Mouse (Mus musculus): ENCODE results near the gene Paf1. TPM values are rescaled to one million over a fixed set of nuclear protein-coding genes. Genes with fewer than 3 reads are reported as not detected.

Gene Paf1
- polyA plus RNA-seq, 1 experiment, result 82.5 TPM

DNA sequence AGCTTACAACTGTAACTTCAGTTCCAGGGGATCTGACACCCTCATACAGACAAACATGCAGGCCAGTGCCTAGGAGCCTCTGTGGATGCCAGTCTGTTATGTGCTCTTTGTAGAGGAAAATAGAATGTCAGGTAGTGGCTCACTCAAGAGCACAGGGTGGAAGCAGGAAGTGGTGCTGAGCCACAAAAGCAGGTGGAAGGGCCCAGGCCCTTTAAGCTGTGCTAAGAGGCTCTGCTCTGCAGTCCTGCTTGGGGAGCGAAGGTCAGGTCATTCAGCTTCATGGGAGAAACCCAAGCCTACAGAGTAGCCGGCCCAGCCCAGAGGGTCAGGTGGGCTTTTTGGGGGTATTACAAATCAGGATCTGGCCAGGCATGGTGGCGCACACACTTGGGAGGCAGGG, 37.5 kb upstream of the Paf1 start:
- H3K27ac ChIP-seq (ENCODE audit: insufficient read depth, low read length), result no peak overlapping the region
- H3K4me3 ChIP-seq (ENCODE audit: insufficient read depth, low read length), result no peak overlapping the region
- TF ChIP-seq CTCF (IDR thresholded peaks at IDR 0.05; ENCODE audit: borderline replicate concordance, insufficient read depth, low read length) (no peak), POLR2A (IDR thresholded peaks at IDR 0.05; ENCODE audit: low read depth, low read length) (no peak; the same call in 1 of the 2 replicates)
- H3K4me1 ChIP-seq (ENCODE audit: control insufficient read depth, insufficient read depth, low read length), result peaks cover 24% of the 10 kb centered on the region

DNA sequence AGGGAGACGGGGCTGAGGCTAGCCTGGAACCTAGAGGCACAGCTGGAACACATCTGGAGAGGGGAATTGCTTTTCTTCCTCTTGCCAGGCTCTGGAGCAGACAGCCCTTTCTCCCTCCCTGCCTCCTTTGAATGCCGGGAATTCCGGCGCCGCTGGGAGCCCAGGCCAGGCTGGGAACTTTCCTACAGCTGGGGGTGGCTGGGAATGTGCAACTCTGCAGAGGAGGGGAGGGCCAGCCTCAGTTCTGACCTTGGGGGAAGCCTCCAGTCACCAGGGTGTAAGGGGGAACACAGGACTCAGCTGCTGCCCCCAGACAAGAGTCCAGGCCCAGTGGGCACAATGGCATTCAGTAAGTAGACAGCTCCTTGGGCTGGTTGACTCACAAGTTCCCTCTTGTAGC, 35.8 kb upstream of the Paf1 start:
- TF ChIP-seq POLR2A (IDR thresholded peaks at IDR 0.05; ENCODE audit: low read depth, low read length) (no peak), CTCF (IDR thresholded peaks at IDR 0.05; ENCODE audit: borderline replicate concordance, insufficient read depth, low read length) (no peak)
- H3K4me3 ChIP-seq (ENCODE audit: insufficient read depth, low read length), result no peak overlapping the region
- H3K27ac ChIP-seq (ENCODE audit: insufficient read depth, low read length), result peak overlapping the region; percentile 88
- H3K4me1 ChIP-seq (ENCODE audit: control insufficient read depth, insufficient read depth, low read length), result peaks cover 24% of the 10 kb centered on the region

DNA sequence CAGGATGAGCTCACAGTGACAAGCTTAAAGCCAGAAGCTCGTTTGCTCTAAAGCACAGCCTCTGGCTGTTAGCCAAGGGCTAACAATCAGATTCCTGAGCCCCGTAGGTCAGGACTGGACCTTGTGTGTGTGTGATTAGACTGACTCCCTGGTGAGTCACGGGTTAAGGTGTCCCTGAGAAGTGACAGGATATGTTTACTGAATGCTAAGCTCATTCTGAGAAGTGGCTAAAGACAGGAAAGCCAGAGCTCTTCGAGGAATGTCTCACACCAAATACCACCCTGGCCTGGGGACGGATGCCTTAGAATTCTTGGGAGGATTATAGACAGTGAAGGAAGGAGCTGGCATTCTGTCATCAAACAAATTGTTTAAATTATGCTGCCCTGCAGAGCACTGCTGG, 34.8 kb upstream of the Paf1 start:
- no peak overlapping the region for H3K4me3 ChIP-seq (ENCODE audit: insufficient read depth, low read length)
- peak overlapping the region; percentile 88 for H3K27ac ChIP-seq (ENCODE audit: insufficient read depth, low read length)
- TF ChIP-seq POLR2A (IDR thresholded peaks at IDR 0.05; ENCODE audit: low read depth, low read length) (no peak; the same call in 1 of the 2 replicates), CTCF (IDR thresholded peaks at IDR 0.05; ENCODE audit: borderline replicate concordance, insufficient read depth, low read length) (no peak)
- peaks cover 24% of the 10 kb centered on the region for H3K4me1 ChIP-seq (ENCODE audit: control insufficient read depth, insufficient read depth, low read length)

DNA sequence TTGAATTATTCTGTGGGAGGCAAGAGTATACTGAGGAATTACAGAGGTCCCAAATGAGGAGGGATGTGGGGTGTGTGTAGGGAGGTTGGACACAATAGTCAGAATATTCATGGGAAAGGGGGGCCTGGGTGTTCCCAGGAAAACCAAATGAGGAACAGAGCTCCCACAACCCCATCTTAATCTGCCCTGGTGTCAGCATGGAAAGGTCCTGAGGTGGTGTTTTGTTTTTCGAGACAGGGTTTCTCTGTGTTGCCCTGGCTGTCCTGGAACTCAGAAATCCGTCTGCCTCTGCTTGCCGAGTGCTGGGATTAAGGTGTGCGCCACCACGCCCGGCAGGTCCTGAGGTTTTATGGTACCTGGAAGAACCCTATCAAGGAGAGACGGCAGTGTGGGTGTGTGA, 34.3 kb upstream of the Paf1 start:
- Histone ChIP-seq H3K27ac (ENCODE audit: insufficient read depth, low read length) (peak overlapping the region; percentile 88), H3K4me1 (ENCODE audit: control insufficient read depth, insufficient read depth, low read length) (peaks cover 24% of the 10 kb centered on the region), H3K4me3 (ENCODE audit: insufficient read depth, low read length) (no peak overlapping the region)
- TF ChIP-seq POLR2A (IDR thresholded peaks at IDR 0.05; ENCODE audit: low read depth, low read length), result no peak
- TF ChIP-seq CTCF (IDR thresholded peaks at IDR 0.05; ENCODE audit: borderline replicate concordance, insufficient read depth, low read length), result no peak

DNA sequence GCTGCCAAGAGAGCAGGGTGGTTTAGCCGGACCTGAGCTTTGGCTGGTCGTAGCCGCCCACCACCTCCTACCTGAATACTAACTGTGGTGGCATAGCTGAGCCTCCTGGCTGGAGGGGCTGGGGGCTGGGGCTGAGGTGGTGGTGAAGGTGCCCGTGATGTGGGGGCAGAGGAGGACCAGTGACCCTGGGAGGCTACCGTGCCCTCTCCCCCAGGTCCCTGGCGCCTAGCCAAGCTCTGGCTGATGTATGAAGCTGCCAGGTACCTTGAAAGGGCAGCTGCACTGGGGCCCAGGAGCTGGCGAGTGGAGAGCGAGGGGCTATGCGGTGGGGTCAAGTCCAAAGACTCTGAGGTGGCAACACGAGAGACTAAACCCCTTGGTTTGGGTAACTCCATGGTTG, 32.9 kb upstream of the Paf1 start:
- H3K4me3 ChIP-seq (ENCODE audit: insufficient read depth, low read length), result no peak overlapping the region
- no peak overlapping the region for H3K27ac ChIP-seq (ENCODE audit: insufficient read depth, low read length)
- no peak for TF ChIP-seq CTCF (IDR thresholded peaks at IDR 0.05; ENCODE audit: borderline replicate concordance, insufficient read depth, low read length)
- H3K4me1 ChIP-seq (ENCODE audit: control insufficient read depth, insufficient read depth, low read length), result peaks cover 24% of the 10 kb centered on the region

DNA sequence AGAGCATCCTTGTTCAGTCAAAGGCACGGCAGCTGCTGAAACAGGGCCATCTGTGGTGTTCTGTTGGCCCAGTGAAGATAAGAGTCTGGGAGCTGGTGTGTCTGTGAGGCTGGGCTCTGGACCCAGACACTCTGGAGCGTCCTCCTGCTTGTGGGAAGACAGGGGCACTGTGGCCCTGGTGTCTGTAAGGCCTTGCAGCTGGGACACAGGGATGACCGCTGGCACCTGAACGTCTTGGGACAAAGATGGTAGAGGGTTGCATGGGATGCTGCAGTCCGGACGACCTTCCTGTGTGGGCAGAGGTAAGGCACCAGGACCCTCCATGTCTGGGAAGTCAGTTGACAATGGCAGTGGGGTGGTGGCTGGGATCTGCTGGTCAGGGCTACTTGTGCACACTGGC, 32.5 kb upstream of the Paf1 start:
- peaks cover 24% of the 10 kb centered on the region for H3K4me1 ChIP-seq (ENCODE audit: control insufficient read depth, insufficient read depth, low read length)
- no peak overlapping the region for H3K27ac ChIP-seq (ENCODE audit: insufficient read depth, low read length)
- no peak overlapping the region for H3K4me3 ChIP-seq (ENCODE audit: insufficient read depth, low read length)
- TF ChIP-seq POLR2A (IDR thresholded peaks at IDR 0.05; ENCODE audit: low read depth, low read length) (no peak), CTCF (IDR thresholded peaks at IDR 0.05; ENCODE audit: borderline replicate concordance, insufficient read depth, low read length) (no peak)

DNA sequence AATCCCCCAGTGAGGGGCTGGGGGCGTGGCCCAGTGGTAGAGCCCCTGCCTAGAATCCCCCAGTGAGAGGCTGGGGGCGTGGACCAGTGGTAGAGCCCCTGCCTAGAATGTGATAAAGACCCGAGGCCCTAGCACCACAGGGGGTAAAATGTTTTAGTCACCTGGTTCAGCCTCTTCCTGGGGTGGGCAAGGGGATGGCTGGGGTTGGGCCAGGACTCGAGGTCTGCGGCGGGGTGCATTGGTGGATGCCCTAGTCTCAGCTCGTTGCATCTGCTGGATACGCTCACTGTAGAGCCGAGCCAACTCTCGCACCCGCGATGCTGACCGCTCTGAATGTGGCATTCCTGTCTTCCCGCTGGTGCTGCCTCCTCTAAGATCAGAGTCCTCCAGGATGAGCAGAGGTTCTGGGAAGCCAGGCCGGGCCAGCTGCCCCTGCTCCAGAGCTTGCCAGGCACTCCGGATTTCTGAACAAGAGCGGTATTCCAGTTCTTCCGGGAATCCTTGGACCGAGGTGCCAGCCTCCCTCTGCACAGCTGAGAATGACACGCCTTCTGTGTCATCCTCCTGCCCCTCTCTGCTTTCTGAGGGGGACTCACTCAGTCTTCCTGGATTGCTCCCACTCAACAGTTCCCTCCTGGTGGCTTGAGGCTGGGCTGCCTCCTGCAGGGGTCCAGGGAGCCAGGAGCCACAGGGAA, 31.0 kb upstream of the Paf1 start:
- H3K4me1 ChIP-seq (ENCODE audit: control insufficient read depth, insufficient read depth, low read length), result peaks cover 20% of the 10 kb centered on the region
- H3K27ac ChIP-seq (ENCODE audit: insufficient read depth, low read length), result no peak overlapping the region
- no peak overlapping the region for H3K4me3 ChIP-seq (ENCODE audit: insufficient read depth, low read length)
- no peak for TF ChIP-seq POLR2A (IDR thresholded peaks at IDR 0.05; ENCODE audit: low read depth, low read length)
- no peak for TF ChIP-seq CTCF (IDR thresholded peaks at IDR 0.05; ENCODE audit: borderline replicate concordance, insufficient read depth, low read length)

DNA sequence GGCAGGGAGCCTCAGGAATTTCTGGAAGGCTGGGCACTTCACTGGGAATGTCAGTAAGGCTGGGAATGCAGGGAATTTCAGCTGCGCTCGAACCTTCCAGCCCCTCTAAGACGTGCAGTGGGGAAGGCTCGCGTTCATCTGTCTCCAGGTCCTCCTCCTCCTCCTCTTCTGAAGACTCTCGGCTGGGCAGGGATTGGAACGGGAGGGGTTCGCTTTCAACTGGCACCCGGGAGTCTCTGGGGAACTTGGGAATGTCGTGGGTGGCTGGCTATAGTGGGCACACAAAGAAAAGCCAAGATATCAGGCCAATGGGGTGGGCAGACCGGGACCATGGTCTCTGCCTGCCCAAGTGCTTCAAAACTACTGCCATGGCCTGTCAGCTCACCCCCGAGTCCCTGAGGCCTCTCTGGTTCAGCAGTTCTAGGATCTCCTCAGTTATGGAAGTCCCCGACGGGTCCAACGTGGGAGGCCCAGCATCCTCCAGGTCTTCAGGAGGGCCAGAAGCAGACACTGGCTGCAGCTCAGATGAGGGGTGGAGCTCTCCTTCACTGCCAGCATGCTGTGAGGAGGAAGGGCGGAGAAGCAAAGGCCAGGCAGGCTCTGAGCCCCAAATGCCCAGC, 30.2 kb upstream of the Paf1 start:
- peaks cover 15% of the 10 kb centered on the region for H3K4me1 ChIP-seq (ENCODE audit: control insufficient read depth, insufficient read depth, low read length)
- no peak overlapping the region for H3K4me3 ChIP-seq (ENCODE audit: insufficient read depth, low read length)
- H3K27ac ChIP-seq (ENCODE audit: insufficient read depth, low read length), result no peak overlapping the region
- TF ChIP-seq POLR2A (IDR thresholded peaks at IDR 0.05; ENCODE audit: low read depth, low read length) (no peak), CTCF (IDR thresholded peaks at IDR 0.05; ENCODE audit: borderline replicate concordance, insufficient read depth, low read length) (no peak)

DNA sequence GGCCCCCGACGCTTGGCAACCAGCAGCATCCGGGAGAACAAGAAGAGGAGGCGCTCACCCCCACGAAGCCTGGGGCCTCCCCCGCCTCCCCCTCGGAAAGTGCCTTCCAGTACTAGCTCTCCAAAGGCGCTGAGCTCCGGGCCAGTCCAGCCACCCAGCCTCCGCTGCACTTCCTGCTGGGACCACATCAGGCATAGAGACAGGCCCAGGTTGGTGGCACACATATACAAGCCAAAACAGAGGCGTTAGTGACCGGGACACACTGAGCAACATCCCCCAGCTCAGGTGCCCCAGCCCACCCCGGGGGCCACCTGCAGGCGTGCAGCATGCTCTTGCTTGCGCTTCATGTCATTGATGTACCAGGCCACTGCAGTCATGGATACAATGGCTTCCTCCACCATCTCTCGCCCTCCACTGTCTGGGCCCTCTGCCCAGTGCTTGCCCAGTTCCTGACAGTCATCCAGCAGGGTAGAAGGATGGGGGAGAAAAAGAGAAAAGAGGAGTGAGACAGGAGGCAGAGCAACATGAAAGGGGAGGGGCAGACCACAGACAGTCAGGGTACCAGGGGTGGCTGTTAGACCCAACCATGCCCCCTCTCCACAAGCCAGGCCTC, 25.0 kb upstream of the Paf1 start:
- H3K27ac ChIP-seq (ENCODE audit: insufficient read depth, low read length), result no peak overlapping the region
- peaks cover 13% of the 10 kb centered on the region; the same call in 1 of the 2 replicates for H3K4me1 ChIP-seq (ENCODE audit: control insufficient read depth, insufficient read depth, low read length)
- no peak overlapping the region for H3K4me3 ChIP-seq (ENCODE audit: insufficient read depth, low read length)
- TF ChIP-seq POLR2A (IDR thresholded peaks at IDR 0.05; ENCODE audit: low read depth, low read length), result no peak
- no peak for TF ChIP-seq CTCF (IDR thresholded peaks at IDR 0.05; ENCODE audit: borderline replicate concordance, insufficient read depth, low read length)
